17 mouse cellular contexts compared by ENCODE assay signal in the genomic region with DNA sequence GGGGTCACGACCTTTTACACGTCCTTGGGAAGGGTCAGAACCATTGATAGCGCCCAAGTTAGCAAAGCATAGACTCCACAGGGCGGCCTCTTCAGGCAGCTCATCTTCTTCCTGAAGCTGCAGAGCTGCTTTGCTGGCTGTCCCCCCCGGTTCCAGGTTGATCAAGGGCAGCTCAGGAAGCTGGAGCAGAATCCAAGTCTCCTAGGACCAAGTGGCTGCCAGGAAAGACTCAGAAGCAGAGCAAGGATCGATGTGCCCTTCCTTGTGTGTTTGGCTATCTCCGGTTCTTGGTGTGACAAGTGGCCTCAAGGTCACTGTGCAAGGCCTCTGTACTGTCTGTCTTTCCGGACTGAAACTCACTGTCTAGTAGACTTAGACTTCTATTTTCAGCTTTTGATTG.
DNase-seq lines count a peak whose midpoint lies in the region; ATAC-seq and TF ChIP-seq lines count a peak whose summit lies in the region.
"Had no signal": no experiment of that assay in that cellular context is flagged by ENCODE, and none has a peak within 500 bp of the region (broad histone marks: within the 10 kb centered on the region; RNA-seq: fewer than 3 reads in every experiment).

No protein-coding gene starts in this region.

- DNase-seq in heart, adult 9 months (ENCODE audit: low spot score in 2 of 2) = no peak
- DNase-seq in kidney, adult 2 months = peak; percentile 80
- no peak for DNase-seq in heart, postnatal 0 days (ENCODE audit: low spot score)
- no peak for DNase-seq in liver, embryonic 13.5 days
- DNase-seq in right cerebral cortex, adult 2 months (ENCODE audit: low spot score in 2 of 2) = no peak
- DNase-seq: cerebellum, adult 9-10 months; lung, adult 18-20 months; lung, postnatal 36 days; right cerebral cortex, postnatal 14 days had no signal

- TF ChIP-seq EP300 in heart, postnatal 0 days (IDR thresholded peaks at IDR 0.05; ENCODE audit: low read depth) = no peak

- no peak for ATAC-seq in heart, embryonic 11.5 days (replicated peaks; ENCODE audit: insufficient number of reproducible peaks, low FRiP score, low TSS enrichment)
- no peak for ATAC-seq in kidney, embryonic 14.5 days (ENCODE audit: low FRiP score, low TSS enrichment)
- ATAC-seq in heart, postnatal 0 days (ENCODE audit: insufficient read depth, low read depth) = no peak
- ATAC-seq in liver, embryonic 13.5 days (ENCODE audit: low read depth) = no peak
- ATAC-seq: forebrain, embryonic 16.5 days; intestine, embryonic 16.5 days had no signal

- no peak for TF ChIP-seq POLR2A in kidney, adult 2 months (IDR thresholded peaks at IDR 0.05; ENCODE audit: low read depth, low read length)

- H3K27me3 ChIP-seq in heart, embryonic 11.5 days (ENCODE audit: control insufficient read depth, insufficient read depth, low read length) = no peaks in the 10 kb centered on the region
- H3K27me3 ChIP-seq in kidney, adult 2 months (replicated peaks; ENCODE audit: control insufficient read depth, insufficient read depth, low read length) = no peaks in the 10 kb centered on the region
- H3K27me3 ChIP-seq in kidney, embryonic 14.5 days (ENCODE audit: control insufficient read depth, insufficient read depth, low read length) = no peaks in the 10 kb centered on the region
- no peaks in the 10 kb centered on the region for H3K27me3 ChIP-seq in heart, postnatal 0 days (ENCODE audit: control insufficient read depth, insufficient read depth, low read length)
- 0 out of 2 replicates have a peak, but pooled peaks cover 2% of the 10 kb centered on the region for H3K27me3 ChIP-seq in liver, embryonic 13.5 days
- H3K27me3 ChIP-seq: embryonic facial prominence, embryonic 13.5 days; hindbrain, embryonic 15.5 days; neural tube, embryonic 13.5 days had no signal

- H3K36me3 ChIP-seq in heart, embryonic 11.5 days (ENCODE audit: control insufficient read depth, insufficient read depth, low read length) = no peaks in the 10 kb centered on the region
- no peaks in the 10 kb centered on the region for H3K36me3 ChIP-seq in kidney, adult 2 months (ENCODE audit: control insufficient read depth, insufficient read depth, low read length)
- H3K36me3 ChIP-seq in kidney, embryonic 14.5 days (ENCODE audit: control insufficient read depth, insufficient read depth, low read length) = no peaks in the 10 kb centered on the region
- no peaks in the 10 kb centered on the region for H3K36me3 ChIP-seq in heart, postnatal 0 days (replicated peaks; ENCODE audit: control insufficient read depth, insufficient read depth, low read length)
- no peaks in the 10 kb centered on the region for H3K36me3 ChIP-seq in liver, embryonic 13.5 days
- H3K36me3 ChIP-seq: embryonic facial prominence, embryonic 13.5 days; hindbrain, embryonic 15.5 days; neural tube, embryonic 13.5 days had no signal

- 0 out of 2 replicates have a peak overlapping the region, but pooled peaks have one; percentile 22 for H3K9ac ChIP-seq in heart, embryonic 11.5 days (ENCODE audit: low read depth, low read length)
- no peak overlapping the region for H3K9ac ChIP-seq in kidney, embryonic 14.5 days (ENCODE audit: low read depth, low read length)
- no peak overlapping the region for H3K9ac ChIP-seq in heart, postnatal 0 days (replicated peaks; ENCODE audit: low read depth, low read length)
- H3K9ac ChIP-seq in liver, embryonic 13.5 days = peak overlapping the region; percentile 15; the same call in 1 of the 2 replicates
- H3K9ac ChIP-seq: embryonic facial prominence, embryonic 13.5 days; hindbrain, embryonic 15.5 days; neural tube, embryonic 13.5 days had no signal

- TF ChIP-seq CTCF in kidney, adult 2 months (conservative IDR thresholded peaks at IDR 0.05; ENCODE audit: insufficient read depth, insufficient read length, low read depth, low read length) = no peak
- no peak for TF ChIP-seq CTCF in heart, postnatal 0 days (IDR thresholded peaks at IDR 0.05; ENCODE audit: low read depth)

- no peak overlapping the region for H3K4me3 ChIP-seq in heart, embryonic 11.5 days (ENCODE audit: low read depth, low read length)
- H3K4me3 ChIP-seq in kidney, adult 2 months (ENCODE audit: insufficient read depth, low read depth, low read length) = no peak overlapping the region
- H3K4me3 ChIP-seq in kidney, embryonic 14.5 days (ENCODE audit: low read length) = no peak overlapping the region
- H3K4me3 ChIP-seq in heart, postnatal 0 days (ENCODE audit: low read depth, low read length) = no peak overlapping the region
- no peak overlapping the region for H3K4me3 ChIP-seq in liver, embryonic 13.5 days (replicated peaks)
- H3K4me3 ChIP-seq: embryonic facial prominence, embryonic 13.5 days; hindbrain, embryonic 15.5 days; neural tube, embryonic 13.5 days had no signal

- peaks cover 27% of the 10 kb centered on the region for H3K4me1 ChIP-seq in heart, embryonic 11.5 days (ENCODE audit: control insufficient read depth, insufficient read depth, low read length)
- H3K4me1 ChIP-seq in kidney, adult 2 months (ENCODE audit: control insufficient read depth, insufficient read depth, low read length) = peaks cover 12% of the 10 kb centered on the region; the same call in 1 of the 2 replicates
- H3K4me1 ChIP-seq in kidney, embryonic 14.5 days (ENCODE audit: control insufficient read depth, insufficient read depth, low read length) = peaks cover 14% of the 10 kb centered on the region; the same call in 1 of the 2 replicates
- peaks cover 12% of the 10 kb centered on the region for H3K4me1 ChIP-seq in heart, postnatal 0 days (ENCODE audit: control insufficient read depth, insufficient read depth)
- peaks cover 46% of the 10 kb centered on the region for H3K4me1 ChIP-seq in liver, embryonic 13.5 days (replicated peaks)
- H3K4me1 ChIP-seq: embryonic facial prominence, embryonic 13.5 days; hindbrain, embryonic 15.5 days had no signal

- WGBS in heart, embryonic 11.5 days (ENCODE audit: insufficient replicate concordance) = 44% methylated on average over 8 of the region's 8 CpGs
- 67% methylated on average over 8 of the region's 8 CpGs for WGBS in kidney, adult 2 months
- 69% methylated on average over 8 of the region's 8 CpGs for WGBS in kidney, embryonic 14.5 days
- 43% methylated on average over 8 of the region's 8 CpGs for WGBS in heart, postnatal 0 days
- 52% methylated on average over 8 of the region's 8 CpGs for WGBS in liver, embryonic 13.5 days (ENCODE audit: insufficient replicate concordance)

- peak overlapping the region; percentile 54 for H3K27ac ChIP-seq in heart, embryonic 11.5 days (ENCODE audit: low read depth, low read length)
- no peak overlapping the region for H3K27ac ChIP-seq in kidney, adult 2 months (ENCODE audit: insufficient read depth, low read depth, low read length)
- H3K27ac ChIP-seq in kidney, embryonic 14.5 days (ENCODE audit: low read depth, low read length) = no peak overlapping the region
- peak overlapping the region; percentile 67 for H3K27ac ChIP-seq in heart, postnatal 0 days (ENCODE audit: low read depth)
- H3K27ac ChIP-seq in liver, embryonic 13.5 days = peak overlapping the region; percentile 60
- H3K27ac ChIP-seq: embryonic facial prominence, embryonic 13.5 days; hindbrain, embryonic 15.5 days; neural tube, embryonic 13.5 days had no signal

- H3K9me3 ChIP-seq in heart, embryonic 11.5 days (replicated peaks; ENCODE audit: control insufficient read depth, low read length) = no peaks in the 10 kb centered on the region
- H3K9me3 ChIP-seq in kidney, embryonic 14.5 days (ENCODE audit: control insufficient read depth, low read length) = no peaks in the 10 kb centered on the region
- H3K9me3 ChIP-seq in heart, postnatal 0 days (replicated peaks; ENCODE audit: control insufficient read depth, low read length) = no peaks in the 10 kb centered on the region
- no peaks in the 10 kb centered on the region for H3K9me3 ChIP-seq in liver, embryonic 13.5 days (replicated peaks)
- H3K9me3 ChIP-seq: embryonic facial prominence, embryonic 13.5 days; hindbrain, embryonic 15.5 days; neural tube, embryonic 13.5 days had no signal

- H3K4me2 ChIP-seq in heart, embryonic 11.5 days = no peak overlapping the region
- no peak overlapping the region for H3K4me2 ChIP-seq in kidney, embryonic 14.5 days (replicated peaks; ENCODE audit: low read depth, low read length)
- H3K4me2 ChIP-seq in heart, postnatal 0 days (ENCODE audit: low read depth, low read length) = no peak overlapping the region
- H3K4me2 ChIP-seq in liver, embryonic 13.5 days = peak overlapping the region; percentile 2; the same call in 1 of the 2 replicates
- H3K4me2 ChIP-seq: embryonic facial prominence, embryonic 13.5 days; hindbrain, embryonic 15.5 days; midbrain, embryonic 11.5 days; neural tube, embryonic 13.5 days had no signal

Comparison
In these comparisons a context has a peak if more than half of its experiments do, and no peak if none do; other contexts are left out.
1. H3K9ac ChIP-seq: peak in heart, embryonic 11.5 days (single experiment) and liver, embryonic 13.5 days (single experiment); none in kidney, embryonic 14.5 days (single experiment) and heart, postnatal 0 days (single experiment).
2. H3K27ac ChIP-seq: peak in heart, embryonic 11.5 days (single experiment), heart, postnatal 0 days (single experiment) and liver, embryonic 13.5 days (single experiment); none in kidney, adult 2 months (single experiment) and kidney, embryonic 14.5 days (single experiment).